Mouse (Mus musculus) kidney, postnatal 0 days (tissue): Measurements from ENCODE around the gene Tmem44. TPM values are rescaled to one million over a fixed set of nuclear protein-coding genes. Genes with fewer than 3 reads are reported as not detected.

Source experiments
- ATAC-seq: fragments of 200-750 bp; cut with Nextera tagmentation; replicated peaks from 2 replicates; pipeline ENCODE4 v1.8.0; 2017; ENCODE audit warnings: low read depth, moderate number of reproducible peaks, moderate TSS enrichment, moderate library complexity; ENCODE audit not compliant: low FRiP score
- DNase-seq: peaks from one replicate; pipeline ENCODE4 v3.0.0-alpha.2; 2016; ENCODE audit warnings: low spot score
- H3K27ac ChIP-seq: fragments of 300-500 bp; sonication (generic); 2 replicates; pipeline ENCODE4 v1.5.1; 2014; ENCODE audit warnings: mild to moderate bottlenecking
- H3K27me3 ChIP-seq: fragments of 300-500 bp; sonication (generic); 2 replicates; pipeline ENCODE4 v1.6.1; 2014; ENCODE audit warnings: low read length, mixed read lengths; ENCODE audit not compliant: insufficient read depth
- H3K36me3 ChIP-seq: fragments of 300-500 bp; sonication (generic); 2 replicates; pipeline ENCODE4 v1.6.1; 2014; ENCODE audit warnings: low read length, mixed read lengths; ENCODE audit not compliant: insufficient read depth
- H3K4me1 ChIP-seq: fragments of 300-500 bp; sonication (generic); replicated peaks from 2 replicates; pipeline ENCODE4 v1.6.1; 2014; ENCODE audit warnings: antibody characterized with exemption, low read length, mixed read lengths; ENCODE audit not compliant: insufficient read depth
- H3K4me2 ChIP-seq: fragments of 300-500 bp; sonication (generic); 2 replicates; pipeline ENCODE4 v1.6.1; 2014; ENCODE audit warnings: mild to moderate bottlenecking, low read length, moderate library complexity, mixed read lengths
- H3K4me3 ChIP-seq: fragments of 300-500 bp; sonication (generic); replicated peaks from 2 replicates; pipeline ENCODE4 v1.5.1; 2014; ENCODE audit warnings: low read depth, low read length
- H3K9ac ChIP-seq: fragments of 300-500 bp; sonication (generic); 2 replicates; pipeline ENCODE4 v1.6.1; 2014; ENCODE audit warnings: low read depth, low read length
- H3K9me3 ChIP-seq: fragments of 300-500 bp; sonication (generic); replicated peaks from 2 replicates; pipeline ENCODE4 v1.6.1; 2016; ENCODE audit warnings: low read length, inconsistent platforms, mixed read lengths
- CTCF ChIP-seq: IDR thresholded peaks from 2 replicates; pipeline ENCODE4 v1.5.1; 2016; ENCODE audit warnings: antibody characterized with exemption, low read depth, mild to moderate bottlenecking, moderate library complexity
- WGBS: fragments of 180-500 bp; shearing (Covaris S2); extraction: QIAGEN DNeasy Blood & Tissue Kit; methylation state at CpG from one replicate; pipeline ENCODE4 v1.1.7; 2014; 5-methylcytosine and 5-hydroxymethylcytosine counted together
- polyA plus RNA-seq: library from polyadenylated mRNA; unstranded; fragments of >200 nt; fragmentation: Nextera tagmentation; extraction: Ambion mirVana; gene quantifications from 2 replicates; pipeline ENCODE4 v1.2.1, GENCODE M21; 2015

The Tmem44 gene
- polyA plus RNA-seq, 1 experiment from 2014 or later: 13.8 TPM

GRCm38 (mm10) chr16:30524481-30524880, 26.2 kb downstream of the Tmem44 start:
- Histone ChIP-seq H3K27ac (no peak overlapping the region), H3K9me3 (no peaks in the 10 kb centered on the region), H3K4me3 (no peak overlapping the region), H3K9ac (no peak overlapping the region), H3K36me3 (no peaks in the 10 kb centered on the region), H3K4me1 (no peaks in the 10 kb centered on the region), H3K4me2 (no peak overlapping the region), H3K27me3 (no peaks in the 10 kb centered on the region)
- TF ChIP-seq CTCF: no peak
- ATAC-seq (no peak), DNase-seq (no peak)
- 86% methylated on average over 6 of the region's 6 CpGs for WGBS

GRCm38 (mm10) chr16:30522253-30522940, 28.2 kb downstream of the Tmem44 start:
- WGBS: 65% methylated on average over 10 of the region's 10 CpGs
- no peak overlapping the region for H3K4me2 ChIP-seq
- peaks cover 7% of the 10 kb centered on the region; the same call in 1 of the 2 replicates for H3K4me1 ChIP-seq
- H3K36me3 ChIP-seq: no peaks in the 10 kb centered on the region
- H3K27me3 ChIP-seq: no peaks in the 10 kb centered on the region
- H3K9ac ChIP-seq: no peak overlapping the region
- TF ChIP-seq CTCF: no peak
- ATAC-seq: peak; percentile 57; the same call in 1 of the 2 replicates
- DNase-seq: no peak
- H3K9me3 ChIP-seq: no peaks in the 10 kb centered on the region
- H3K27ac ChIP-seq: no peak overlapping the region
- no peak overlapping the region for H3K4me3 ChIP-seq

GRCm38 (mm10) chr16:30521147-30521546, 29.5 kb downstream of the Tmem44 start:
- peak; percentile 39; the same call in 1 of the 2 replicates for TF ChIP-seq CTCF
- WGBS: 65% methylated on average over 3 of the region's 3 CpGs

GRCm38 (mm10) chr16:30520361-30520823, 30.2 kb downstream of the Tmem44 start:
- 14% methylated on average over 9 of the region's 9 CpGs for WGBS
- no peaks in the 10 kb centered on the region for H3K9me3 ChIP-seq
- H3K4me1 ChIP-seq: peaks cover 7% of the 10 kb centered on the region; the same call in 1 of the 2 replicates
- no peaks in the 10 kb centered on the region for H3K36me3 ChIP-seq
- H3K4me3 ChIP-seq: 0 out of 2 replicates have a peak overlapping the region, but pooled peaks have one; percentile 14
- peak; percentile 93 for DNase-seq
- no peaks in the 10 kb centered on the region for H3K27me3 ChIP-seq
- no peak overlapping the region for H3K27ac ChIP-seq
- H3K9ac ChIP-seq: no peak overlapping the region
- no peak for ATAC-seq
- H3K4me2 ChIP-seq: peak overlapping the region; percentile 49
- peak; percentile 91 for TF ChIP-seq CTCF

More at GRCm38 (mm10) chr16:30521147-30521546, 29.5 kb downstream of the Tmem44 start:
- peaks cover 7% of the 10 kb centered on the region; the same call in 1 of the 2 replicates for H3K4me1 ChIP-seq
- H3K9me3 ChIP-seq: no peaks in the 10 kb centered on the region
- no peaks in the 10 kb centered on the region for H3K27me3 ChIP-seq
- no peak overlapping the region for H3K4me2 ChIP-seq
- H3K36me3 ChIP-seq: no peaks in the 10 kb centered on the region
- ATAC-seq (no peak), DNase-seq (no peak)
- H3K9ac ChIP-seq: no peak overlapping the region
- no peak overlapping the region for H3K27ac ChIP-seq
- no peak overlapping the region for H3K4me3 ChIP-seq

- Histone ChIP-seq H3K27me3 (no peaks in the 10 kb centered on the region), H3K27ac (no peak overlapping the region), H3K4me2 (no peak overlapping the region), H3K4me1 (peaks cover 7% of the 10 kb centered on the region; the same call in 1 of the 2 replicates), H3K4me3 (no peak overlapping the region), H3K9ac (no peak overlapping the region), H3K9me3 (no peaks in the 10 kb centered on the region), H3K36me3 (no peaks in the 10 kb centered on the region)
- no peak for TF ChIP-seq CTCF
- ATAC-seq (no peak), DNase-seq (peak; percentile 58)
- 42% methylated on average over 9 of the region's 9 CpGs for WGBS
Observed at GRCm38 (mm10) chr16:30518635-30519034, 32.0 kb downstream of the Tmem44 start.

- H3K36me3 ChIP-seq: no peaks in the 10 kb centered on the region
- H3K4me1 ChIP-seq: peaks cover 14% of the 10 kb centered on the region
- H3K27ac ChIP-seq: no peak overlapping the region
- H3K27me3 ChIP-seq: no peaks in the 10 kb centered on the region
- no peak overlapping the region for H3K4me3 ChIP-seq
- 40% methylated on average over 11 of the region's 11 CpGs for WGBS
- DNase-seq: peak; percentile 62
- ATAC-seq: no peak
- H3K9ac ChIP-seq: no peak overlapping the region
- TF ChIP-seq CTCF: no peak
- H3K4me2 ChIP-seq: 0 out of 2 replicates have a peak overlapping the region, but pooled peaks have one; percentile 3
- H3K9me3 ChIP-seq: no peaks in the 10 kb centered on the region
Observed at GRCm38 (mm10) chr16:30517666-30518283, 32.9 kb downstream of the Tmem44 start.
